Mouse (Mus musculus) MEL (cell line): ENCODE data around the gene Rassf5. TPM values are rescaled to one million over a fixed set of nuclear protein-coding genes. Genes with fewer than 3 reads are reported as not detected.

Experiments
- DNase-seq: peaks from one replicate; pipeline ENCODE4 v3.0.0; 2011; ENCODE audit warnings: low read depth, low spot score
- H3K27ac ChIP-seq: 2 replicates; pipeline ENCODE4 v1.5.1; 2012; ENCODE audit warnings: low read depth, mild to moderate bottlenecking, control low read depth, low read length, moderate library complexity; ENCODE audit not compliant: control insufficient read depth
- H3K27me3 ChIP-seq, 2 experiments: fragments of 150-350 bp in 1 of 2; sonication (generic) in 1 of 2; 2 replicates each; pipeline ENCODE4 v1.6.1; 2012; ENCODE audit warnings: low read length in 2 of 2, mild to moderate bottlenecking in 2 of 2, improper control_type of control experiment in 1 of 2, moderate library complexity in 1 of 2; ENCODE audit not compliant: insufficient read depth in 2 of 2, control insufficient read depth in 1 of 2
- H3K36me3 ChIP-seq, 2 experiments: 2 replicates each; pipeline ENCODE4 v1.6.1; 2012 to 2014; ENCODE audit warnings: low read length in 2 of 2, improper control_type of control experiment in 1 of 2, inconsistent platforms in 1 of 2, mild to moderate bottlenecking in 1 of 2; ENCODE audit not compliant: insufficient read depth in 2 of 2, control insufficient read depth in 1 of 2
- H3K4me1 ChIP-seq, 2 experiments: fragments of 150-350 bp in 1 of 2; sonication (generic) in 1 of 2; 2 replicates each; pipeline ENCODE4 v1.6.1; 2012; ENCODE audit warnings: low read length in 2 of 2, improper control_type of control experiment in 1 of 2, mild to moderate bottlenecking in 1 of 2; ENCODE audit not compliant: insufficient read depth in 2 of 2, control insufficient read depth in 1 of 2
- H3K4me3 ChIP-seq, 2 experiments: fragments of 150-350 bp in 1 of 2; sonication (generic) in 1 of 2; 2 replicates each; pipeline ENCODE4 v1.5.1; 2012; ENCODE audit warnings: low read depth in 2 of 2, low read length in 2 of 2, mild to moderate bottlenecking in 2 of 2, moderate library complexity in 2 of 2, control low read depth in 1 of 2, improper control_type of control experiment in 1 of 2; ENCODE audit not compliant: control insufficient read depth in 1 of 2, insufficient read depth in 1 of 2
- H3K79me2 ChIP-seq: 2 replicates; pipeline ENCODE4 v1.6.1; 2012; ENCODE audit warnings: mild to moderate bottlenecking, low read length, moderate library complexity; ENCODE audit not compliant: control insufficient read depth, poor library complexity, insufficient read depth
- H3K9ac ChIP-seq: 2 replicates; pipeline ENCODE4 v1.6.1; 2012; ENCODE audit warnings: low read depth, mild to moderate bottlenecking, control low read depth, low read length, moderate library complexity; ENCODE audit not compliant: control insufficient read depth, poor library complexity, severe bottlenecking
- H3K9me3 ChIP-seq: fragments of 150-350 bp; sonication (generic); replicated peaks from 2 replicates; pipeline ENCODE4 v1.6.1; 2012; ENCODE audit warnings: mild to moderate bottlenecking, low read length, improper control_type of control experiment, moderate library complexity; ENCODE audit not compliant: insufficient read depth
- CHD1 ChIP-seq: IDR thresholded peaks from 2 replicates; pipeline ENCODE4 v1.6.1; 2012; ENCODE audit warnings: low read depth, mild to moderate bottlenecking, inconsistent platforms, low read length, improper control_type of control experiment
- CTCF ChIP-seq, 3 experiments: IDR thresholded peaks in 2 of 3; conservative IDR thresholded peaks in 1 of 3; 2 replicates each; pipeline ENCODE4 v1.5.1; 2011 to 2012; ENCODE audit warnings: low read length in 3 of 3, low read depth in 2 of 3, mild to moderate bottlenecking in 2 of 3, improper control_type of control experiment in 1 of 3, inconsistent platforms in 1 of 3, mixed read lengths in 1 of 3, moderate library complexity in 1 of 3; ENCODE audit not compliant: control insufficient read depth in 1 of 3, insufficient read depth in 1 of 3, poor library complexity in 1 of 3, severe bottlenecking in 1 of 3
- ELF1 ChIP-seq: IDR thresholded peaks from 2 replicates; pipeline ENCODE4 v1.6.1; 2014; ENCODE audit warnings: low read depth, mild to moderate bottlenecking, inconsistent platforms, low read length, improper control_type of control experiment, moderate library complexity
- HCFC1 ChIP-seq: IDR thresholded peaks from 2 replicates; pipeline ENCODE4 v1.6.1; 2012; ENCODE audit warnings: low read depth, mild to moderate bottlenecking, inconsistent platforms, low read length, improper control_type of control experiment, moderate library complexity
- KAT2A ChIP-seq: conservative IDR thresholded peaks from 2 replicates; pipeline ENCODE4 v1.6.1; 2012; ENCODE audit warnings: low read depth, low read length, improper control_type of control experiment, inconsistent platforms
- MAX ChIP-seq: IDR thresholded peaks from 2 replicates; pipeline ENCODE4 v1.6.1; 2011; ENCODE audit warnings: low read length, improper control_type of control experiment
- MAZ ChIP-seq: IDR thresholded peaks from 2 replicates; pipeline ENCODE4 v1.6.1; 2012; ENCODE audit warnings: low read depth, mild to moderate bottlenecking, inconsistent platforms, low read length, improper control_type of control experiment
- MEF2A ChIP-seq: IDR thresholded peaks from 2 replicates; pipeline ENCODE4 v1.6.1; 2014; ENCODE audit warnings: low read depth, mild to moderate bottlenecking, inconsistent platforms, low read length, improper control_type of control experiment; ENCODE audit not compliant: poor library complexity, insufficient replicate concordance, severe bottlenecking; ENCODE audit errors: extremely low read depth
- MYC ChIP-seq: IDR thresholded peaks from 2 replicates; pipeline ENCODE4 v1.6.1; 2011; ENCODE audit warnings: low read depth, mild to moderate bottlenecking, low read length, improper control_type of control experiment, moderate library complexity
- NRF1 ChIP-seq: IDR thresholded peaks from 2 replicates; pipeline ENCODE4 v1.6.1; 2014; ENCODE audit warnings: low read depth, mild to moderate bottlenecking, inconsistent platforms, low read length, improper control_type of control experiment, moderate library complexity; ENCODE audit not compliant: poor library complexity, insufficient read depth, severe bottlenecking
- POLR2AphosphoS5 ChIP-seq: IDR thresholded peaks from 2 replicates; pipeline ENCODE4 v1.6.1; 2012; ENCODE audit warnings: low read depth, borderline replicate concordance, mild to moderate bottlenecking, inconsistent platforms, low read length, moderate library complexity, mixed read lengths
- RCOR1 ChIP-seq: IDR thresholded peaks from 2 replicates; pipeline ENCODE4 v1.6.1; 2012; ENCODE audit warnings: low read depth, mild to moderate bottlenecking, inconsistent platforms, low read length, improper control_type of control experiment
- SIN3A ChIP-seq: IDR thresholded peaks from 2 replicates; pipeline ENCODE4 v1.6.1; 2012; ENCODE audit warnings: low read length, improper control_type of control experiment, inconsistent platforms
- SMC3 ChIP-seq: IDR thresholded peaks from 2 replicates; pipeline ENCODE4 v1.6.1; 2011; ENCODE audit warnings: low read depth, low read length, improper control_type of control experiment
- TAL1 ChIP-seq: IDR thresholded peaks from 2 replicates; pipeline ENCODE4 v1.6.1; 2012; ENCODE audit warnings: mild to moderate bottlenecking, inconsistent platforms, low read length, moderate library complexity, mixed read lengths
- TBP ChIP-seq: IDR thresholded peaks from 2 replicates; pipeline ENCODE4 v1.8.0; 2011; ENCODE audit warnings: low read depth, low read length, improper control_type of control experiment
- TCF12 ChIP-seq: IDR thresholded peaks from 2 replicates; pipeline ENCODE4 v1.6.1; 2014; ENCODE audit warnings: low read depth, mild to moderate bottlenecking, inconsistent platforms, low read length, improper control_type of control experiment, moderate library complexity
- USF1 ChIP-seq: IDR thresholded peaks from 2 replicates; pipeline ENCODE4 v1.6.1; 2014; ENCODE audit warnings: low read depth, mild to moderate bottlenecking, inconsistent platforms, low read length, improper control_type of control experiment, moderate library complexity
- ZC3H11A ChIP-seq: IDR thresholded peaks from 2 replicates; pipeline ENCODE4 v1.6.1; 2012; ENCODE audit warnings: low read depth, mild to moderate bottlenecking, inconsistent platforms, low read length, improper control_type of control experiment
- ZMIZ1 ChIP-seq: IDR thresholded peaks from 2 replicates; pipeline ENCODE4 v1.6.1; 2012; ENCODE audit warnings: low read depth, mild to moderate bottlenecking, inconsistent platforms, low read length, improper control_type of control experiment, moderate library complexity
- polyA plus RNA-seq, 2 experiments: library from polyadenylated mRNA; stranded (reverse) in 1 of 2; unstranded in 1 of 2; fragments of >175 nt in 1 of 2; fragments of >200 nt in 1 of 2; gene quantifications; 2 replicates each; pipeline versions ENCODE4 v1.2.1 to v1.2.4; 2012; ENCODE audit warnings: low replicate concordance in 2 of 2, low read depth in 1 of 2; ENCODE audit not compliant: insufficient read length in 2 of 2, insufficient read depth in 1 of 2, missing spikeins in 1 of 2
- total RNA-seq: library from RNA; depleted of rRNA; stranded (reverse); fragments of 300-350 nt; gene quantifications from 2 replicates; pipeline ENCODE4 v1.2.3, GENCODE M21; 2012

Rassf5 gene
- total and polyA plus RNA-seq, 3 experiments = 14.8 to 28.8 TPM; not detected in 1

GRCm38 (mm10) chr1:131199976-131200375 is 45.1 kb downstream of the Rassf5 start (continued):
- TF ChIP-seq USF1 = no peak; the same call in 1 of the 2 replicates
- TF ChIP-seq NRF1 = 0 out of 2 replicates have a peak, but pooled peaks have one; percentile 21
- TF ChIP-seq CTCF (IDR thresholded peaks at IDR 0.05 in 2 of 3, conservative IDR thresholded peaks at IDR 0.05 in 1 of 3; ENCODE audit: control insufficient read depth in 1 of 3, insufficient read depth in 1 of 3, low read depth in 2 of 3, low read length in 3 of 3, poor library complexity in 1 of 3, severe bottlenecking in 1 of 3) = peak; percentile 56 to 67 (median 57)
- TF ChIP-seq ELF1 = no peak
- TF ChIP-seq KAT2A = no peak
- peak; percentile 97 for TF ChIP-seq MAZ
- TF ChIP-seq ZC3H11A = no peak
- no peak; the same call in 1 of the 2 replicates for TF ChIP-seq RCOR1
- no peak for TF ChIP-seq TAL1
- no peak for TF ChIP-seq CHD1
- no peak for TF ChIP-seq POLR2AphosphoS5
- peak; percentile 77; the same call in 1 of the 2 replicates for TF ChIP-seq MAX
- TF ChIP-seq HCFC1 = 0 out of 2 replicates have a peak, but pooled peaks have one; percentile 51
- TF ChIP-seq SMC3 = peak; percentile 31
- TF ChIP-seq TBP = peak; percentile 81
- TF ChIP-seq MEF2A = no peak
- TF ChIP-seq, all 39 proteins: peak for 17

- TF ChIP-seq TCF12 = no peak
- peak; percentile 47; the same call in 1 of the 2 replicates for TF ChIP-seq SIN3A
- 0 out of 2 replicates have a peak, but pooled peaks have one; percentile 10 for TF ChIP-seq ZMIZ1
- TF ChIP-seq MYC = no peak; the same call in 1 of the 2 replicates
- TF ChIP-seq KAT2A = no peak
- TF ChIP-seq ZC3H11A = no peak; the same call in 1 of the 2 replicates
- TF ChIP-seq TBP = peak; percentile 23; the same call in 1 of the 2 replicates
- no peak for TF ChIP-seq USF1
- TF ChIP-seq ELF1 = peak; percentile 63
- peak; percentile 33 for TF ChIP-seq MAX
- peaks cover 5 to 22% of the 10 kb centered on the region in 2 experiments; a peak in 3 of 4 replicates for H3K4me1 ChIP-seq
- no peaks in the 10 kb centered on the region for H3K9me3 ChIP-seq
- H3K9ac ChIP-seq = peak overlapping the region; percentile 85
- peaks cover 0 to 12% of the 10 kb centered on the region in 2 experiments; a peak in 2 of 4 replicates for H3K36me3 ChIP-seq
- H3K79me2 ChIP-seq = peaks cover 34% of the 10 kb centered on the region
- no peaks in the 10 kb centered on the region for H3K27me3 ChIP-seq
- H3K27ac ChIP-seq = peak overlapping the region; percentile 72
- peak; percentile 78 for DNase-seq
- peak overlapping the region; percentile 58 to 96 for H3K4me3 ChIP-seq
These were observed 45.8 kb downstream of the Rassf5 start for GRCm38 (mm10) chr1:131199118-131199821.
